In genomic region chr7:45182606-45183005, GRCm38 (mm10) we compare ENCODE assay signal across 9 mouse cellular contexts. TPM values are rescaled to one million over a fixed set of nuclear protein-coding genes. Genes with fewer than 3 reads are reported as not detected.
DNase-seq lines count a peak whose midpoint lies in the region; ATAC-seq and TF ChIP-seq lines count a peak whose summit lies in the region.
"Had no signal": no experiment of that assay in that cellular context is flagged by ENCODE, and none has a peak within 500 bp of the region (broad histone marks: within the 10 kb centered on the region; RNA-seq: fewer than 3 reads in every experiment).

No protein-coding gene starts in this region.

- TF ChIP-seq CTCF in liver, postnatal 0 days (IDR thresholded peaks at IDR 0.05; ENCODE audit: low read depth) = no peak

- peak; percentile 55 for DNase-seq in gastrocnemius, postnatal 14 days
- DNase-seq in gastrocnemius, adult 18-20 months (ENCODE audit: low spot score) = no peak
- peak; percentile 35 for DNase-seq in Muller cell, postnatal 12 days (ENCODE audit: inconsistent ontology term)
- no peak for DNase-seq in liver, postnatal 0 days
- no peak for DNase-seq in adrenal gland, adult 8-10 months
- no peak for DNase-seq in right cerebral cortex, postnatal 36 days (ENCODE audit: low spot score in 2 of 2)
- no peak for DNase-seq in left cerebral cortex, adult 9 months (ENCODE audit: low spot score in 2 of 2)

- peaks cover 29% of the 10 kb centered on the region for H3K4me1 ChIP-seq in hindbrain, embryonic 13.5 days (replicated peaks)
- H3K4me1 ChIP-seq in liver, postnatal 0 days (ENCODE audit: insufficient read depth) = peaks cover 7% of the 10 kb centered on the region

- ATAC-seq in hindbrain, embryonic 13.5 days (ENCODE audit: low FRiP score) = no peak
- no peak for ATAC-seq in liver, postnatal 0 days

- 24% methylated on average over 11 of the region's 11 CpGs for WGBS in hindbrain, embryonic 13.5 days
- 19% methylated on average over 11 of the region's 11 CpGs for WGBS in liver, postnatal 0 days (ENCODE audit: insufficient replicate concordance)

- no peaks in the 10 kb centered on the region for H3K9me3 ChIP-seq in hindbrain, embryonic 13.5 days
- no peaks in the 10 kb centered on the region for H3K9me3 ChIP-seq in liver, postnatal 0 days (ENCODE audit: low read length)

- H3K4me3 ChIP-seq in hindbrain, embryonic 13.5 days = peak overlapping the region; percentile 32
- peak overlapping the region; percentile 27; the same call in 1 of the 2 replicates for H3K4me3 ChIP-seq in liver, postnatal 0 days (ENCODE audit: low read depth, low read length)

- intact Hi-C loops in gastrocnemius, postnatal 14 days (cut with DNase I; ENCODE audit: low total_unique reads) = no loop called here

- H3K27ac ChIP-seq in hindbrain, embryonic 13.5 days = no peak overlapping the region
- no peak overlapping the region for H3K27ac ChIP-seq in liver, postnatal 0 days (ENCODE audit: low read depth)

- H3K4me2 ChIP-seq in hindbrain, embryonic 13.5 days = peak overlapping the region; percentile 56
- H3K4me2 ChIP-seq in liver, postnatal 0 days (ENCODE audit: low read depth, low read length) = peak overlapping the region; percentile 55

- H3K27me3 ChIP-seq in hindbrain, embryonic 13.5 days = peaks cover 97% of the 10 kb centered on the region
- peaks cover 94% of the 10 kb centered on the region for H3K27me3 ChIP-seq in liver, postnatal 0 days (ENCODE audit: insufficient read depth, low read length)

- H3K36me3 ChIP-seq in hindbrain, embryonic 13.5 days = no peaks in the 10 kb centered on the region
- no peaks in the 10 kb centered on the region for H3K36me3 ChIP-seq in liver, postnatal 0 days (replicated peaks; ENCODE audit: insufficient read depth, low read length)

- H3K9ac ChIP-seq in hindbrain, embryonic 13.5 days = peak overlapping the region; percentile 49; the same call in 1 of the 2 replicates
- H3K9ac ChIP-seq in liver, postnatal 0 days (replicated peaks) = no peak overlapping the region

- no peak for TF ChIP-seq EP300 in liver, postnatal 0 days (IDR thresholded peaks at IDR 0.05; ENCODE audit: low read depth)

RNA-seq across cellular contexts. Expression of gene Pth2, which starts 1.8 kb away (rescaled TPM):
- total RNA-seq in gastrocnemius, postnatal 14 days (2021) = not detected
- not detected for total RNA-seq in gastrocnemius, adult 18-20 months (2021)
- polyA plus RNA-seq in hindbrain, embryonic 13.5 days (2015; fragmentation: Nextera tagmentation; extraction: Ambion mirVana) = 0.66 TPM in 1 of 2 replicates, not detected in the other
- polyA plus RNA-seq in liver, postnatal 0 days (2015; fragmentation: Nextera tagmentation; extraction: Ambion mirVana) = not detected in 2 replicates
- not detected for total RNA-seq in adrenal gland, adult 8-10 months (2022)
- total RNA-seq: liver, adult 2 months had no signal
- polyA plus RNA-seq: liver, adult 2 months had no signal

RNA-seq across cellular contexts. Expression of gene Gfy, which starts 3.2 kb away (rescaled TPM):
- under 1 TPM; 0.16 to 0.23 TPM for total RNA-seq in gastrocnemius, postnatal 14 days (2021)
- not detected for total RNA-seq in gastrocnemius, adult 18-20 months (2021)
- polyA plus RNA-seq in hindbrain, embryonic 13.5 days (2015; fragmentation: Nextera tagmentation; extraction: Ambion mirVana) = not detected in 2 replicates
- polyA plus RNA-seq in liver, postnatal 0 days (2015; fragmentation: Nextera tagmentation; extraction: Ambion mirVana) = not detected in 2 replicates
- total RNA-seq in adrenal gland, adult 8-10 months (2022) = not detected
- total RNA-seq: liver, adult 2 months had no signal
- polyA plus RNA-seq: liver, adult 2 months had no signal

RNA-seq across cellular contexts. Expression of gene Slc17a7, which starts 18.9 kb away (rescaled TPM):
- 1 to 10 TPM; 3.6 to 4.3 TPM for total RNA-seq in gastrocnemius, postnatal 14 days (2021)
- total RNA-seq in gastrocnemius, adult 18-20 months (2021) = under 1 TPM; 0.14 to 0.17 TPM
- 0.42 and 0.62 TPM in 2 replicates for polyA plus RNA-seq in hindbrain, embryonic 13.5 days (2015; fragmentation: Nextera tagmentation; extraction: Ambion mirVana)
- polyA plus RNA-seq in liver, postnatal 0 days (2015; fragmentation: Nextera tagmentation; extraction: Ambion mirVana) = not detected in 2 replicates
- total RNA-seq in adrenal gland, adult 8-10 months (2022) = 1 to 10 TPM in 1 of 4 experiments, under 1 TPM in 3; 0.46 to 1.1 (median 0.65) TPM
- total RNA-seq: liver, adult 2 months had no signal
- polyA plus RNA-seq: liver, adult 2 months had no signal

RNA-seq across cellular contexts. Expression of gene Ccdc155, which starts 22.1 kb away (rescaled TPM):
- total RNA-seq in gastrocnemius, postnatal 14 days (2021) = 1 to 10 TPM; 2.1 to 2.6 TPM
- not detected for total RNA-seq in gastrocnemius, adult 18-20 months (2021)
- 0.49 and 0.54 TPM in 2 replicates for polyA plus RNA-seq in hindbrain, embryonic 13.5 days (2015; fragmentation: Nextera tagmentation; extraction: Ambion mirVana)
- 0.06 TPM in 1 of 2 replicates, not detected in the other for polyA plus RNA-seq in liver, postnatal 0 days (2015; fragmentation: Nextera tagmentation; extraction: Ambion mirVana)
- total RNA-seq in adrenal gland, adult 8-10 months (2022) = 1 to 10 TPM in 1 of 4 experiments, under 1 TPM in 3; 0.12 to 1.2 (median 0.29) TPM
- total RNA-seq: liver, adult 2 months had no signal
- polyA plus RNA-seq: liver, adult 2 months had no signal

RNA-seq across cellular contexts. Expression of gene Aldh16a1, which starts 28.2 kb away (rescaled TPM):
- 10 to 100 TPM; 21.4 to 23.2 TPM for total RNA-seq in gastrocnemius, postnatal 14 days (2021)
- total RNA-seq in gastrocnemius, adult 18-20 months (2021) = 10 to 100 TPM; 10.6 to 12.8 TPM
- polyA plus RNA-seq in hindbrain, embryonic 13.5 days (2015; fragmentation: Nextera tagmentation; extraction: Ambion mirVana) = 23.7 and 24.5 TPM in 2 replicates
- polyA plus RNA-seq in liver, postnatal 0 days (2015; fragmentation: Nextera tagmentation; extraction: Ambion mirVana) = 26.8 and 29.6 TPM in 2 replicates
- total RNA-seq in adrenal gland, adult 8-10 months (2022) = 10 to 100 TPM; 76.3 to 79.7 (median 77.2) TPM

Comparison
In these comparisons a context has a peak if more than half of its experiments do, and no peak if none do; other contexts are left out.
1. DNase-seq: peak in gastrocnemius, postnatal 14 days (single experiment) and Muller cell, postnatal 12 days (single experiment); none in gastrocnemius, adult 18-20 months (single experiment), liver, postnatal 0 days (single experiment), adrenal gland, adult 8-10 months (single experiment), right cerebral cortex, postnatal 36 days (0 of 2) and left cerebral cortex, adult 9 months (0 of 2).